Mouse (Mus musculus) CD4-positive, CD25-positive, alpha-beta regulatory T cell, adult 4 months (primary cell): ENCODE measurements around the gene 5330417H12Rik. TPM values are rescaled to one million over a fixed set of nuclear protein-coding genes. Genes with fewer than 3 reads are reported as not detected.
A peak's percentile ranks its signal among the peaks of the same experiment; 100 is the strongest.

Experiments used
- ATAC-seq: one replicate; pipeline ENCODE4 v1.8.0; 2017
- polyA plus RNA-seq, 2 experiments: library from polyadenylated mRNA; unstranded; fragments of 100-300 nt; shearing (Covaris generic); gene quantifications; one replicate each; pipeline ENCODE4 v1.2.1; 2017

Gene 5330417H12Rik
- polyA plus RNA-seq, 2 experiments from 2014 or later, result not detected

- ATAC-seq, result no peak
These were observed 529 bp downstream of the 5330417H12Rik start for GRCm38 (mm10) chr7:107624432-107624831.

GRCm38 (mm10) chr7:107620137-107620536 is 4.8 kb downstream of the 5330417H12Rik start:
- ATAC-seq, result no peak

GRCm38 (mm10) chr7:107619225-107619624 is 5.7 kb downstream of the 5330417H12Rik start:
- ATAC-seq, result no peak

- ATAC-seq, result no peak
These were observed 6.7 kb downstream of the 5330417H12Rik start for GRCm38 (mm10) chr7:107618028-107618992.

GRCm38 (mm10) chr7:107610880-107611279 is 14.1 kb downstream of the 5330417H12Rik start:
- no peak for ATAC-seq

- peak; percentile 90 for ATAC-seq
These were observed 15.2 kb downstream of the 5330417H12Rik start for GRCm38 (mm10) chr7:107609622-107610255.

GRCm38 (mm10) chr7:107607766-107608165 is 17.2 kb downstream of the 5330417H12Rik start:
- no peak for ATAC-seq

- no peak for ATAC-seq
These were observed 22.0 kb downstream of the 5330417H12Rik start for GRCm38 (mm10) chr7:107602913-107603312.

- no peak for ATAC-seq
These were observed 22.5 kb downstream of the 5330417H12Rik start for GRCm38 (mm10) chr7:107602505-107602904.

GRCm38 (mm10) chr7:107600651-107601050 is 24.3 kb downstream of the 5330417H12Rik start:
- no peak for ATAC-seq

- no peak for ATAC-seq
These were observed 27.0 kb downstream of the 5330417H12Rik start for GRCm38 (mm10) chr7:107597956-107598355.

GRCm38 (mm10) chr7:107596753-107597152 is 28.2 kb downstream of the 5330417H12Rik start:
- no peak for ATAC-seq

GRCm38 (mm10) chr7:107595426-107595825 is 29.5 kb downstream of the 5330417H12Rik start:
- no peak for ATAC-seq

- ATAC-seq, result peak; percentile 81
These were observed 30.0 kb downstream of the 5330417H12Rik start, which contains the start of gene Ppfibp2 for GRCm38 (mm10) chr7:107594857-107595402. Gene Ppfibp2 (plus strand): TSS chr7:107595207.

GRCm38 (mm10) chr7:107594325-107594856 is 30.6 kb downstream of the 5330417H12Rik start:
- peak; percentile 82 for ATAC-seq

- ATAC-seq, result peak; percentile 8
These were observed 31.1 kb downstream of the 5330417H12Rik start for GRCm38 (mm10) chr7:107593904-107594303.

- no peak for ATAC-seq
These were observed 32.3 kb downstream of the 5330417H12Rik start for GRCm38 (mm10) chr7:107592641-107593040.

GRCm38 (mm10) chr7:107574276-107574675 is 50.7 kb downstream of the 5330417H12Rik start:
- ATAC-seq, result no peak
